Mouse (Mus musculus) kidney, embryonic 16.5 days (tissue): ENCODE measurements around the gene Gdpd5. TPM values are rescaled to one million over a fixed set of nuclear protein-coding genes. Genes with fewer than 3 reads are reported as not detected.
A peak's percentile ranks its signal among the peaks of the same experiment; 100 is the strongest.

Experiments
- ATAC-seq: fragments of 200-750 bp; cut with Nextera tagmentation; 2 replicates; pipeline ENCODE4 v1.8.0; 2017; ENCODE audit warnings: moderate TSS enrichment; ENCODE audit not compliant: low FRiP score, low TSS enrichment
- H3K27ac ChIP-seq: fragments of 300-500 bp; sonication (generic); 2 replicates; pipeline ENCODE4 v1.5.1; 2014; ENCODE audit warnings: low read length
- H3K27me3 ChIP-seq: fragments of 300-500 bp; sonication (generic); 2 replicates; pipeline ENCODE4 v1.6.1; 2014; ENCODE audit warnings: low read length, control low read depth, mixed read lengths; ENCODE audit not compliant: insufficient read depth
- H3K36me3 ChIP-seq: fragments of 300-500 bp; sonication (generic); 2 replicates; pipeline ENCODE4 v1.6.1; 2014; ENCODE audit warnings: low read length, control low read depth, mixed read lengths; ENCODE audit not compliant: insufficient read depth
- H3K4me1 ChIP-seq: fragments of 300-500 bp; sonication (generic); 2 replicates; pipeline ENCODE4 v1.6.1; 2014; ENCODE audit warnings: low read length, control low read depth, mixed read lengths; ENCODE audit not compliant: insufficient read depth
- H3K4me2 ChIP-seq: fragments of 300-500 bp; sonication (generic); replicated peaks from 2 replicates; pipeline ENCODE4 v1.6.1; 2014; ENCODE audit warnings: low read depth, low read length
- H3K4me3 ChIP-seq: fragments of 300-500 bp; sonication (generic); 2 replicates; pipeline ENCODE4 v1.5.1; 2014; ENCODE audit warnings: mild to moderate bottlenecking, low read length
- H3K9ac ChIP-seq: fragments of 300-500 bp; sonication (generic); replicated peaks from 2 replicates; pipeline ENCODE4 v1.6.1; 2014; ENCODE audit warnings: low read length
- H3K9me3 ChIP-seq: fragments of 300-500 bp; sonication (generic); 2 replicates; pipeline ENCODE4 v1.6.1; 2016; ENCODE audit warnings: low read length, control low read depth
- WGBS: fragments of 180-500 bp; shearing (Covaris S2); extraction: QIAGEN DNeasy Blood & Tissue Kit; methylation state at CpG from one replicate; pipeline ENCODE4 v1.1.7; 2014; 5-methylcytosine and 5-hydroxymethylcytosine counted together
- polyA plus RNA-seq: library from polyadenylated mRNA; unstranded; fragments of >200 nt; fragmentation: Nextera tagmentation; extraction: Ambion mirVana; gene quantifications from 2 replicates; pipeline ENCODE4 v1.2.1, GENCODE M21; 2015

Gene Gdpd5
- polyA plus RNA-seq, 1 experiment from 2014 or later, result 20.5 TPM

DNA sequence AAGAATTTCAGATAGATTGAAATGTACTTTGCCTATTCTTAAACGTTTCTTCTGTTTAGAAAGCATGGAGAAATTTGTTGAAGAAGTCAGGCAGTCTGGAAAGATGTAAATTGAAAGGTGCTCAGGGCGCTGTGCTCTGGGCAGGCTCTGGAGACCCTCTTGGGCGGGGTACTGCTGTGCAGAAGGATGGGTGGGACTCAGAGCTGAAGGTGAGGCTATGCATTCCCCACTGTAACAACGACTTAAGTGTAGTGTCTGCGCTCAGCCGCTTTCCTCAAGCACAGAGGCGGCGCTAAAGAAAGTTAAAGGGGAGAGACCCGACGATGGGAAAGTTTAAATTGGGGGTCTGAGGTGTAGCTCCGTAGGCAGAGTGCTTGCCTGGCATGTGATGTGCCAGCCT is 49.0 kb downstream of the Gdpd5 start:
- no peak overlapping the region for H3K9ac ChIP-seq
- H3K4me3 ChIP-seq, result no peak overlapping the region
- 70% methylated on average over 11 of the region's 11 CpGs for WGBS
- no peaks in the 10 kb centered on the region for H3K9me3 ChIP-seq
- ATAC-seq, result no peak
- H3K27ac ChIP-seq, result no peak overlapping the region
- H3K27me3 ChIP-seq, result no peaks in the 10 kb centered on the region
- H3K4me1 ChIP-seq, result peaks cover 11% of the 10 kb centered on the region
- H3K36me3 ChIP-seq, result no peaks in the 10 kb centered on the region
- H3K4me2 ChIP-seq, result no peak overlapping the region

DNA sequence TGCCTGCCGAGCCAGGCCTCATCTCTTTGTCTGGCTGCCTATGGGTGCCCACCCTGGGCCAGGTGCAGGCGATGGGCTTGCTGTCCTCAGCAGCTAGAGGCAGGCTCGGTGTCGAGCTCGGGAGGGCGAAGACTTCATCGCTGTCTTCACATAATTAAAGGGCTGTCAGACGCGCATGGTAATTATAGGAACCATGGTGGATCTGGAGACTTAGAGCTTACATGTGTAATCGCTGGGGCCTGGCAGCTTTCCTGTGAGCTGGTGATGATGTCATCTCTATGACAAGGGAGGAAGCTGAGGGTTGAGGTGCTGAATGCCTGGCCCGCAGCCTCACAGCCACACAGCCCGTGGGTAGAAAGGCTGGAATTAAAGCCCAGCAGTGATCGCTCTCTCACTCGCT is 51.0 kb downstream of the Gdpd5 start:
- Histone ChIP-seq H3K4me2 (no peak overlapping the region), H3K27me3 (no peaks in the 10 kb centered on the region), H3K9me3 (no peaks in the 10 kb centered on the region), H3K36me3 (no peaks in the 10 kb centered on the region), H3K27ac (no peak overlapping the region), H3K4me1 (0 out of 2 replicates have a peak, but pooled peaks cover 12% of the 10 kb centered on the region), H3K9ac (no peak overlapping the region), H3K4me3 (no peak overlapping the region)
- 53% methylated on average over 14 of the region's 14 CpGs for WGBS
- no peak for ATAC-seq

DNA sequence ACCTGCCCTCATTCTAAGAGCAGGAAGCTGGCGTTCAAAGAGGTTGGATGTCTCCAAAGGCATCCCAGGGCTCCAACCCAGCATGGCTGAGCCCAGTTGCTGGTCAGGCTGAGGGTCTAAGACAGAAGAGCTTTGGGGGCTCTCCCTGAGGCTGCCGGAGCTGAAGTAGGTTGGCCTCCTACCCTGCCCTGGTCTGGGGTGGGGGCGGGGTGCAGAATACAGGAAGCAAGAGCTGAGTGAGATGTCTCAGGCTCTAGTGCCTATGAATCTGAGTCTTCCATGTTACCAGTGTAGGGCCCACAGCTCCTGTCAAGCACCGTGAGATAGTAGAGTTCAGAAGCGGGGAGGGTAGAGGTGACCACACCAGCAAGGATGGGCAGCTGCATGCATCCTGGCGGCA is 51.6 kb downstream of the Gdpd5 start:
- no peak for ATAC-seq
- no peaks in the 10 kb centered on the region for H3K36me3 ChIP-seq
- H3K9ac ChIP-seq, result 0 out of 2 replicates have a peak overlapping the region, but pooled peaks have one; percentile 4
- H3K27me3 ChIP-seq, result no peaks in the 10 kb centered on the region
- H3K9me3 ChIP-seq, result no peaks in the 10 kb centered on the region
- H3K27ac ChIP-seq, result no peak overlapping the region
- 0 out of 2 replicates have a peak, but pooled peaks cover 12% of the 10 kb centered on the region for H3K4me1 ChIP-seq
- no peak overlapping the region for H3K4me2 ChIP-seq
- H3K4me3 ChIP-seq, result no peak overlapping the region
- 83% methylated on average over 6 of the region's 6 CpGs for WGBS

DNA sequence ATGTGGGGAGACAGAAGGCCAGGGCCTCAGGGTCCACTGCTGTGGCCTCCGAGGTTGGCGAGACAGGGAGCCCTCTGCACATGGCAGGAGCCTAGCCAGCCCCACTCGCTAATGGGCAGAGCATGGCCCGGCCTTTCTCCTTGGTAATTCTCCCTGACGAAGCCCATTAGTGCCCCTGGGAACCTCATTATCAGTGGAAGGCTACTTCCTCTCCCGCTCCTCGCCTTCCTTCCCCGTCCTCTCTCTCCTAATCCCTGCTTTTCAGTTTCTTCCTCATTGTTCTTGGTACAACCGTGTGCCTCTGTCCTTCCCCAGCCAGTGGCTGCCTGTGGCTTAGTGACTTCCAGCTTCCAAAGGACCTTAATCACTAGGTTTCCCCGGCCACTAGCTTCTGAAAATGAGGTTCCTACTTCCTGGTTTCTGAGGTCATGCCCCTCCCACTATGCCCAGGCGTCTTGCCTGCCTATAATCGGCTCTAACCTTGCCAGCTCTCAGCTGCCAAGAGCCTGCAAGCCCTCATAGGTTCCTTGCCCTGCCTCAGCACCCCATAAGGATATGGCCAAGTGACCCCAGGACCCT is 53.5 kb downstream of the Gdpd5 start:
- Histone ChIP-seq H3K27ac (no peak overlapping the region), H3K9ac (no peak overlapping the region; the same call in 1 of the 2 replicates), H3K27me3 (no peaks in the 10 kb centered on the region), H3K4me3 (no peak overlapping the region), H3K4me1 (0 out of 2 replicates have a peak, but pooled peaks cover 10% of the 10 kb centered on the region), H3K9me3 (no peaks in the 10 kb centered on the region), H3K4me2 (no peak overlapping the region), H3K36me3 (no peaks in the 10 kb centered on the region)
- no peak for ATAC-seq
- WGBS, result 54% methylated on average over 11 of the region's 12 CpGs

DNA sequence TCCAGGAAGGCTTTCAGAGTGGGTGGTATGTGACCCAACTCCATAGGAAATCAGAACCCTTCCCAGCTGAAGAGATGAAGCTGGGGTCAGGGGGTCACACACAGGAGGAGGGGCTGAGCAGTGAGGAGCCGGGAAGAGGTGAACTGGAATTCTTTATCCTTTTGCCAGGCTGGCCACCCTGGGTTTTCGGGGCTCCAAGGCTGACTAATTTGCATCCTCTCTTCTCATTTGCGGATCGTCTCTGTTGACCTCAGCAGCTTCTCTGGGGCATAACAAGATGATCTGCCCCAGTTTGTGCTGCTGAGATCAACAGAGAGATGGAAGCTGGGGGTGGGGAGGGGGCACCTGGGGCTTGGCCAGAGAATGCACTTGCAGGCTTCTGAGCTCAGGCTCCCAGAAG is 55.3 kb downstream of the Gdpd5 start:
- WGBS, result 22% methylated on average over 4 of the region's 4 CpGs
- H3K36me3 ChIP-seq, result no peaks in the 10 kb centered on the region
- no peak for ATAC-seq
- H3K27ac ChIP-seq, result no peak overlapping the region
- no peaks in the 10 kb centered on the region for H3K9me3 ChIP-seq
- no peaks in the 10 kb centered on the region for H3K27me3 ChIP-seq
- peaks cover 15% of the 10 kb centered on the region for H3K4me1 ChIP-seq
- H3K4me3 ChIP-seq, result no peak overlapping the region
- no peak overlapping the region for H3K9ac ChIP-seq
- H3K4me2 ChIP-seq, result no peak overlapping the region

DNA sequence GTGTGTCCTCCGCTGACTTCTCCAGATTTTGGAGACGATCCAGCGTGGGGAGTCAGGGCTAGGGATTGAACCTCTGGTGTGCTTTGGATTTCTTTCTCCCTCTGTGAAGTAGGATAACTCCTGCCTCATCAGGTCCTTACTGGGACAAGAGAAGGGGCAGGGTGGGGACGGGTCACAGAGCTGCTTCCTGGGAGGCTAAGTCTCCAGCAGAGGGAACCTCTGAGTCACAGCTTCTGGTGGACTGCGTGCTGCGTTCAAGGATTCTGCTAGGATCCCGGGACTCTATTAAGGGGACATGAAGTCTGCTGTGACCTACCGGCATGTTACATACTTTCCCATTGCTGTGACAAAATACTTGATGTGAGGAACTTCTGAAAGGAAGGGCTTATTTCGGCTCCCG is 57.7 kb downstream of the Gdpd5 start:
- Histone ChIP-seq H3K36me3 (no peaks in the 10 kb centered on the region), H3K4me1 (peaks cover 25% of the 10 kb centered on the region), H3K27ac (no peak overlapping the region), H3K9me3 (no peaks in the 10 kb centered on the region), H3K4me2 (no peak overlapping the region), H3K9ac (no peak overlapping the region), H3K27me3 (no peaks in the 10 kb centered on the region), H3K4me3 (no peak overlapping the region)
- 69% methylated on average over 10 of the region's 10 CpGs for WGBS
- ATAC-seq, result no peak

DNA sequence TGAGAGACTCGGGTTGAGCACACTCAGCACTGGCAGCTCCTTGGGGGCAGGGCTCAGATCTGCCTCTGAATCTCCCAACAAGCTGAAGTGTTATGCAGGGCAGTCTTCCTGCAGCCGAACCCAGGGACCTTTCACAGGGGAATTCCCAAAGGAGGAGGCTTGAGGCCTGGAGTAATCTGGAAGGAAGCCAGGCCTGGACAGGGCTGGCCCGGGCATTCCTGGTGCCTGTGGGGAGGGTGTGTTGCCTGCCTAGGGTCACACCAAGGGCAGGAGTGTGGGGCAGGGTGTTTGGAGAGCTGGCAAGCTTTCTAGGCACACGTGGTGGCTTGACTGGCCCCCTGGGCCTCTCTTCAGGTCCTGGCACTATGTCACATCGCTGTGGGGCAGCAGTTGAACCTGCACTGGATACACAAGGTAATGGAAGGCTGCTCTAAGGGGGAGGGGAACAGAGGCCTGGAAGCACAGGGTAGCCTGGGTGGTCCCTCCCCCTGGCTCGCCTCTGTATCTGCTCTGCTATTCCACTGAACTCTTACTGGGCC is 60.4 kb downstream of the Gdpd5 start:
- Histone ChIP-seq H3K9ac (peak overlapping the region; percentile 30), H3K36me3 (no peaks in the 10 kb centered on the region), H3K4me3 (no peak overlapping the region), H3K27me3 (no peaks in the 10 kb centered on the region), H3K27ac (peak overlapping the region; percentile 69), H3K4me1 (peaks cover 19% of the 10 kb centered on the region), H3K4me2 (no peak overlapping the region), H3K9me3 (no peaks in the 10 kb centered on the region)
- peak; percentile 81 for ATAC-seq
- 12% methylated on average over 6 of the region's 6 CpGs for WGBS

DNA sequence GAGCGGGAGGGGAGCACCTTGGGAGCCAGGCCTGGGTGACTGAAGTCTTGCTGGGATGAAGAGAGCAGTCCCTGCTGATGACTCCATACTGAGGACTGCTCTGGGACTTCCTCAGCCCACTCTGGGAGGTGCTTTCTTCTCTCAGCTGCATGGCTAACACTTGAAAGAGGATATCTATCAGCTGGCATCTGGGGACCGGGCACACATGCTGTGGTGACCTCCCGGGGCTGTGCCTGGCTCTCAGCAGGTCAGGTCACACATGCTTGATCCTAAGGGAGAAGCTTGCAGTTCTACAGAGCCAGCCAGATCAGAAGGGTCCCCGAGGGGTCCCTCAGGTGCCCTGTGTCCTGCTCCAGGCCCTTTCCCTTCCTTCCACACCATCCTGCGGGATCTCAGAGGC is 62.0 kb downstream of the Gdpd5 start:
- no peak overlapping the region for H3K4me3 ChIP-seq
- ATAC-seq, result no peak
- no peak overlapping the region for H3K27ac ChIP-seq
- 50% methylated on average over 5 of the region's 5 CpGs for WGBS
- no peak overlapping the region for H3K9ac ChIP-seq
- H3K4me1 ChIP-seq, result peaks cover 19% of the 10 kb centered on the region
- no peak overlapping the region for H3K4me2 ChIP-seq
- H3K9me3 ChIP-seq, result no peaks in the 10 kb centered on the region
- H3K27me3 ChIP-seq, result no peaks in the 10 kb centered on the region
- no peaks in the 10 kb centered on the region for H3K36me3 ChIP-seq

DNA sequence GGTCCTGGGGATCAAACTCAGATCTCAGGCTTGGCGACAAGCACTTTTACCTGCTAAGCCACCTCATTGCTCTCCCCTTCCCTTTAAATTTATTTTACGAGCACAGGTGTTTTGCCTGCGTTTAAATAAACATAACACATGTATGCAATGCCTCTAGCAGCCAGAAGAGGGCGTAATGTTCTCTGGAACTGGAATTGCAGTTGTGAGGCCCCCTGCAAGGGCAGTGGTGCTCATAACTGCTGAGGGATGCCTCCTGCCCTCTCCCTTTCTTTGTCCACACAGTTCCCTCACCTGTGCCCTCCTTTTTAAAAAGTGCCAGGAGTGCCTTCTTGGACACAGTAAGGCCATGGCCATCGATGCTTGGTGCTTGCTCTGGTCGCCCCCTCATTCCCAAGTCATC is 62.8 kb downstream of the Gdpd5 start:
- ATAC-seq, result no peak
- Histone ChIP-seq H3K4me3 (no peak overlapping the region), H3K27ac (no peak overlapping the region), H3K4me2 (no peak overlapping the region), H3K27me3 (no peaks in the 10 kb centered on the region), H3K9me3 (no peaks in the 10 kb centered on the region), H3K4me1 (peaks cover 19% of the 10 kb centered on the region), H3K36me3 (no peaks in the 10 kb centered on the region), H3K9ac (no peak overlapping the region)
- WGBS, result 68% methylated on average over 6 of the region's 6 CpGs

DNA sequence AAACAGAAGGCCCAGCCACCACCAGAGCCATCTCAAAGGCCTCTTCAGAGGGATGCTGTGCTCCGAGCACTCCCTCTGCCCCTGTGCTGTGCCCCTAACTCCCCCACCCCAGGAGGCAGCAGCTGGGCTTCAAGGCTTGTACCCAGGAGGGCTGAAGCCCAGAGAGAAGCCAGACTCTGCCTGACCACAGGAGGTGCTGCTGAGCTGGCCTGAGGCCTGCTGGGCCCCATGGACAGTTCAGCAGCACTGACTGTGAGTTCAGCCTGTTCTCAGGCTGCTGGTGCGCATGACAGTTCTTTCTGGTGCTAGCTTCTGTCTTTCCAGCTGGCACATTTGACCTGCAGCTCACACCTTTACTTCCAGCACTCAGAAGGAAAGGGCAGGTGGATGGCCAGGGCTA is 64.6 kb downstream of the Gdpd5 start:
- H3K27ac ChIP-seq, result no peak overlapping the region
- H3K36me3 ChIP-seq, result no peaks in the 10 kb centered on the region
- H3K4me1 ChIP-seq, result peaks cover 19% of the 10 kb centered on the region
- no peaks in the 10 kb centered on the region for H3K9me3 ChIP-seq
- H3K4me3 ChIP-seq, result no peak overlapping the region
- H3K4me2 ChIP-seq, result no peak overlapping the region
- 79% methylated on average over 2 of the region's 2 CpGs for WGBS
- ATAC-seq, result no peak
- 0 out of 2 replicates have a peak overlapping the region, but pooled peaks have one; percentile 25 for H3K9ac ChIP-seq
- H3K27me3 ChIP-seq, result no peaks in the 10 kb centered on the region
